Mouse (Mus musculus) lung, postnatal 25 days (tissue): ENCODE data around the gene Maml2.
A peak's percentile ranks its signal among the peaks of the same experiment; 100 is the strongest.

Experiments
- DNase-seq: peaks from one replicate; pipeline ENCODE4 v3.0.0; 2022; ENCODE audit warnings: low spot score

The Maml2 gene

GRCm38 (mm10) chr9:13535803-13536202 is 238.0 kb downstream of the Maml2 start:
- DNase-seq = no peak

- peak; percentile 61 for DNase-seq
Measured at GRCm38 (mm10) chr9:13536419-13537261, 238.9 kb downstream of the Maml2 start.

- DNase-seq = no peak
Measured at GRCm38 (mm10) chr9:13538200-13538599, 240.4 kb downstream of the Maml2 start.

- no peak for DNase-seq
Measured at GRCm38 (mm10) chr9:13539535-13539934, 241.8 kb downstream of the Maml2 start.

GRCm38 (mm10) chr9:13540227-13540626 is 242.5 kb downstream of the Maml2 start:
- no peak for DNase-seq

GRCm38 (mm10) chr9:13540781-13541180 is 243.0 kb downstream of the Maml2 start:
- no peak for DNase-seq

- no peak for DNase-seq
Measured at GRCm38 (mm10) chr9:13543167-13543566, 245.4 kb downstream of the Maml2 start.

- DNase-seq = no peak
Measured at GRCm38 (mm10) chr9:13544133-13544532, 246.4 kb downstream of the Maml2 start.

- DNase-seq = no peak
Measured at GRCm38 (mm10) chr9:13545726-13546125, 248.0 kb downstream of the Maml2 start.

GRCm38 (mm10) chr9:13549911-13550310 is 252.2 kb downstream of the Maml2 start:
- no peak for DNase-seq

GRCm38 (mm10) chr9:13552380-13553052 is 254.8 kb downstream of the Maml2 start:
- DNase-seq = no peak

- no peak for DNase-seq
Measured at GRCm38 (mm10) chr9:13554773-13555172, 257.0 kb downstream of the Maml2 start.

GRCm38 (mm10) chr9:13555973-13556481 is 258.3 kb downstream of the Maml2 start:
- no peak for DNase-seq

GRCm38 (mm10) chr9:13556696-13557095 is 258.9 kb downstream of the Maml2 start:
- no peak for DNase-seq

GRCm38 (mm10) chr9:13558811-13559372 is 261.1 kb downstream of the Maml2 start:
- DNase-seq = no peak

- no peak for DNase-seq
Measured at GRCm38 (mm10) chr9:13560651-13561050, 262.9 kb downstream of the Maml2 start.

GRCm38 (mm10) chr9:13561335-13561734 is 263.6 kb downstream of the Maml2 start:
- DNase-seq = no peak

GRCm38 (mm10) chr9:13563475-13564414 is 266.0 kb downstream of the Maml2 start:
- DNase-seq = peak; percentile 48

- no peak for DNase-seq
Measured at GRCm38 (mm10) chr9:13565343-13566019, 267.7 kb downstream of the Maml2 start.

GRCm38 (mm10) chr9:13566154-13566885 is 268.6 kb downstream of the Maml2 start:
- no peak for DNase-seq
